Mouse (Mus musculus) lung, embryonic 16.5 days (tissue): ENCODE results near the gene Ank2. TPM values are rescaled to one million over a fixed set of nuclear protein-coding genes. Genes with fewer than 3 reads are reported as not detected.
"Not testable (repeated sequence)": the region's sequence is repeated elsewhere in the genome, so short reads cannot be mapped to it uniquely, and the experiment has no call there.

Experiments used
- ATAC-seq: fragments of 200-750 bp; cut with Nextera tagmentation; 2 replicates; pipeline ENCODE4 v1.8.0; 2017; ENCODE audit warnings: low read depth, mild to moderate bottlenecking, moderate library complexity
- H3K27ac ChIP-seq: fragments of 300-500 bp; sonication (generic); 2 replicates; pipeline ENCODE4 v1.5.1; 2014; ENCODE audit warnings: mild to moderate bottlenecking, control low read depth, low read length
- H3K27me3 ChIP-seq: fragments of 300-500 bp; sonication (generic); 2 replicates; pipeline ENCODE4 v1.6.1; 2014; ENCODE audit warnings: low read depth, low read length, mixed read lengths; ENCODE audit not compliant: control insufficient read depth, insufficient read depth
- H3K36me3 ChIP-seq: fragments of 300-500 bp; sonication (generic); 2 replicates; pipeline ENCODE4 v1.6.1; 2014; ENCODE audit warnings: low read length; ENCODE audit not compliant: control insufficient read depth, insufficient read depth
- H3K4me1 ChIP-seq: fragments of 300-500 bp; sonication (generic); replicated peaks from 2 replicates; pipeline ENCODE4 v1.6.1; 2014; ENCODE audit warnings: low read length, mixed read lengths; ENCODE audit not compliant: control insufficient read depth, insufficient read depth
- H3K4me2 ChIP-seq: fragments of 300-500 bp; sonication (generic); 2 replicates; pipeline ENCODE4 v1.6.1; 2014; ENCODE audit warnings: low read depth, low read length, control low read depth
- H3K4me3 ChIP-seq: fragments of 300-500 bp; sonication (generic); 2 replicates; pipeline ENCODE4 v1.5.1; 2014; ENCODE audit warnings: mild to moderate bottlenecking, low read length, control low read depth
- H3K9ac ChIP-seq: fragments of 300-500 bp; sonication (generic); 2 replicates; pipeline ENCODE4 v1.6.1; 2014; ENCODE audit warnings: low read length, control low read depth
- H3K9me3 ChIP-seq: fragments of 300-500 bp; sonication (generic); 2 replicates; pipeline ENCODE4 v1.6.1; 2016; ENCODE audit warnings: low read length; ENCODE audit not compliant: control insufficient read depth
- WGBS: fragments of 180-500 bp; shearing (Covaris S2); extraction: QIAGEN DNeasy Blood & Tissue Kit; methylation state at CpG from one replicate; pipeline ENCODE4 v1.1.7; 2014; 5-methylcytosine and 5-hydroxymethylcytosine counted together
- polyA plus RNA-seq: library from polyadenylated mRNA; unstranded; fragments of >200 nt; fragmentation: Nextera tagmentation; extraction: Ambion mirVana; gene quantifications from 2 replicates; pipeline ENCODE4 v1.2.1, GENCODE M21; 2015

The Ank2 gene
- polyA plus RNA-seq, 1 experiment from 2014 or later: 10.3 TPM

GRCm38 (mm10) chr3:127408684-127409550 is 90.2 kb downstream of the Ank2 start:
- H3K36me3 ChIP-seq: no peaks in the 10 kb centered on the region
- H3K4me3 ChIP-seq: peak overlapping the region; percentile 55
- H3K4me2 ChIP-seq: peak overlapping the region; percentile 90
- H3K27me3 ChIP-seq: no peaks in the 10 kb centered on the region
- H3K4me1 ChIP-seq: peaks cover 11% of the 10 kb centered on the region
- WGBS: 15% methylated on average over 23 of the region's 23 CpGs
- H3K27ac ChIP-seq: 0 out of 2 replicates have a peak overlapping the region, but pooled peaks have one; percentile 29
- peak; percentile 96 for ATAC-seq
- H3K9ac ChIP-seq: peak overlapping the region; percentile 69
- no peaks in the 10 kb centered on the region for H3K9me3 ChIP-seq

DNA sequence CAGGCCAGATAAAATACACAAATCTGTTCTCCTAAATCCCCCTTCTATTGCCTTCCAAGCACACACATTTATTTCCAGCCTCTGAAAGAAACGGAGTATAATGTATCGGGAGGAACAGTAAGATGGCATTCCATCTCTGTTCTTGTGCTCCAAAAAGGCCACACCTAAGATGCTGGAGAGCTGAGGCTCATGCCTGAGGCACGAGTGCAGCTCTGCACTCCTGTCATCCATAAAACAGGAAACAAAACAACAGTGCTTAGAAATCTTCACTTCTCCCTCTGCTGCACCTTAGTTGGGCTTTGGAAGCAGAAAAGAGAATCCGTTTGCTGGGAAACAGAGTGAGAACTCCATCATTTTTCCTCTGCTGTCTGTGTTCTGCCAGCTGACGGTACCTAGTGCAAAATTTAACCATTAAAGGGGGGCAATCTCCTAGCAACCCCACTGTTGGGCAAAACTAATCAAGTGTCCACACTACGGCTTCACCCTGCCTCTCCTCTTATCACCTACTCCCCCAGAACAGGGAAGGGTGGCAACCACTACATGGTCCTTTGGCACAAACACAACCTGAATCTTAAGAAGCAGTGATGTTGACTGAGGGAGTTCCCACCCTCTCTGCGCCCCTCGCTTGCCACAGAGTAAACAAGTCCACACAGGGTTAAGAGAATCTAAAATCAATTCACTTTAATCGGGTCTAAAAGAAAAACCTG is 91.1 kb downstream of the Ank2 start:
- WGBS: 7% methylated on average over 9 of the region's 9 CpGs
- peaks cover 11% of the 10 kb centered on the region for H3K4me1 ChIP-seq
- peak overlapping the region; percentile 90 for H3K4me2 ChIP-seq
- no peaks in the 10 kb centered on the region for H3K27me3 ChIP-seq
- peak overlapping the region; percentile 69 for H3K9ac ChIP-seq
- H3K36me3 ChIP-seq: no peaks in the 10 kb centered on the region
- no peak overlapping the region for H3K27ac ChIP-seq
- no peaks in the 10 kb centered on the region for H3K9me3 ChIP-seq
- ATAC-seq: 0 out of 2 replicates have a peak, but pooled peaks have one; percentile 23
- H3K4me3 ChIP-seq: peak overlapping the region; percentile 55

DNA sequence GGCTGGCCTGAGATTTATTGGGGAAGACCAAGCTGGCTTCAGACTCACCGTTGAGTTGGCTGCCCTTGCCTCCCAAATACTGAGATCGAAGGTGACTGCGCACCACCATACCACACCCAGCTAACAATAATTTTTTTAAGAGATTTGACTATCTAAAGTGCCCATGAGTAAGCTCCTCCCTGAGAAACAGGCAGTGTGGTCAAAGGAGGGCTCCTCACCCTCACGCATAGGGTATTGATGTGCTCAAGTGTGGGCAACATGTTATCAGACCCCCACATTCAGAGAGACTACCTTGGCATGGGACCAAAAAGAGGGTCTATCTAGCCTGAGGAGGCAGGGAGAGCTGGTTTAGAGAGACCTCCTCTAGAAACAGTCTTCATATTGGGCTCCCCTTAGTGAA is 92.3 kb downstream of the Ank2 start:
- Histone ChIP-seq H3K27ac (no peak overlapping the region), H3K9me3 (no peaks in the 10 kb centered on the region), H3K4me2 (no peak overlapping the region), H3K36me3 (no peaks in the 10 kb centered on the region), H3K4me3 (no peak overlapping the region), H3K27me3 (no peaks in the 10 kb centered on the region), H3K9ac (no peak overlapping the region), H3K4me1 (peaks cover 11% of the 10 kb centered on the region)
- no peak for ATAC-seq
- WGBS: 93% methylated on average over 4 of the region's 4 CpGs

DNA sequence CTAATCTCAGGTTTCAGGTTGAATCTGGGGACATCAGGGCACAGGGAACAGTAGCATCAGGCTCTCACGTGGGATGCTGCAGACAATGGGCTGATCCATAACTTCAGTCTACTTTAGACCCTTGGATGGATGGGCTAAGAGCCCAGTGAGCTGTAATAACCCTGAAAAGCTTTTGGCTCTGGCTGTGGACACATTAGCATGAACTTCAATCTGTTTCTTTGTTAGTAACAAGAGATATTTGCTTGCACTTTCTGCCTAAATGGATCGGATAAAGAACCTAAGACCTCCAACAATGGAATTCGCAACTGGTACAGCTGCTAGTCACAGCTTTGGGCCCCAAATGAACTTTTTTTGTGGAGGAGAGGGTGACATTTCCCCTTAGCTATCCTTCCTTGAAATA is 94.8 kb downstream of the Ank2 start:
- WGBS: 52% methylated on average over 3 of the region's 3 CpGs
- Histone ChIP-seq H3K9me3 (no peaks in the 10 kb centered on the region), H3K4me3 (no peak overlapping the region), H3K36me3 (no peaks in the 10 kb centered on the region), H3K27me3 (no peaks in the 10 kb centered on the region), H3K27ac (no peak overlapping the region), H3K4me1 (peaks cover 11% of the 10 kb centered on the region), H3K9ac (no peak overlapping the region), H3K4me2 (no peak overlapping the region)
- ATAC-seq: no peak

DNA sequence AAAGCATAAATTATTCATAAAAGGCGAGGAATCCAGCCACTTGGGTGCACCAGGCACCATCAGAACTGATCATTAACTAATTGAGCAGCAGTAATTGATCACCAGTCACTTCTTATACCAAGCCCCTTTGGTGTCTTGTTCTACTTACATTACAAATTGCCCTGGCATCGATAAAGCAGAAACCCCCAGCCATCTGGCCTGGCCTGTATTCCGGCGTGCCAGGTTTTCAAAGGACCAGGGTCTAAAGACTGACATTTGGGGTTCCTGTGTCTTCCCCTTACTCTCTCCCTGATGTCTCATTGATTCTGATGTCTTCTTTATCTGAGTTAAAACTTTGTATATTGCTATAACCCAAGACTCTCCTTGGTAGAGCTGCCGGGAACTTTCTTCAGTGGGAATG is 98.2 kb downstream of the Ank2 start:
- Histone ChIP-seq H3K4me3 (no peak overlapping the region), H3K27me3 (no peaks in the 10 kb centered on the region), H3K27ac (no peak overlapping the region), H3K4me2 (no peak overlapping the region), H3K36me3 (no peaks in the 10 kb centered on the region), H3K9me3 (no peaks in the 10 kb centered on the region), H3K4me1 (no peaks in the 10 kb centered on the region), H3K9ac (no peak overlapping the region)
- no peak for ATAC-seq
- WGBS: 89% methylated on average over 5 of the region's 5 CpGs

DNA sequence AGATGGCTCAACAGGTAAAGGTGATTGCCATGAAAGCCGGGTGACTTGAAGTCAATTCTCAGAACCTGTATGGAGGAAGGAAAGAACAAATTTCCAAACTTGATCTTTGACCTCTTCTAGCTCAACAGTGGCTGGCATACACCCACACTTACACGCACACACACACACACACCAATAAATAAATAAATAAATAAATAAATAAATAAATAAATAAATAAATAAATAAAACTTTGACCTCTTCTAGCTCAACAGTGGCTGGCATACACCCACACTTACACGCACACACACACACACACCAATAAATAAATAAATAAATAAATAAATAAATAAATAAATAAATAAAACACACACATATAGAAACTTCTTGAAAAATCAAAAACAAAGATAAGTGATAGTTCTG is 98.7 kb downstream of the Ank2 start:
- not testable (repeated sequence) for H3K36me3 ChIP-seq, H3K27ac ChIP-seq, H3K4me1 ChIP-seq, H3K9ac ChIP-seq, ATAC-seq, H3K9me3 ChIP-seq, H3K4me2 ChIP-seq, H3K4me3 ChIP-seq, H3K27me3 ChIP-seq
- 92% methylated on average over 3 of the region's 3 CpGs for WGBS

GRCm38 (mm10) chr3:127397774-127398173 is 101.4 kb downstream of the Ank2 start:
- no peak for ATAC-seq
- WGBS: 90% methylated on average over 9 of the region's 9 CpGs

DNA sequence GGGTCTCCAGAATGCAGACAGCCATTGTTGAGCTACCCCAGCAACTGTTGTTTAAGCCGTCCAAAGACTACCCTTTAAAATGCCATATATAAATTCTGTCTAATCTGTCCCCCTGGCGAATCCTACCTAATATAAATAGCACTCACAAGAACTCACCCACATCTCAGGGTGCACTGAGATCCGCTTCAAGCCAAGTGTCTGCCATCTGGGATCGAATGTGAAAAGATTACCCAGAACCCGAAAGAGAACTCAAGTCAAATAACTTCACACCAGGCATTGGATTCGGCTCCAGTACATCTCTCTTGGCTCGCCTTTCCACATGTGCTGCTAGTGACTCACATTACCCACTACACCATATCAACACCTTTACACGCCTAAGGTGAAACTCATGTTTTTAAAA is 103.9 kb downstream of the Ank2 start:
- H3K9me3 ChIP-seq: no peaks in the 10 kb centered on the region
- H3K4me1 ChIP-seq: no peaks in the 10 kb centered on the region
- no peak overlapping the region for H3K9ac ChIP-seq
- ATAC-seq: no peak
- no peak overlapping the region for H3K4me2 ChIP-seq
- no peak overlapping the region for H3K4me3 ChIP-seq
- H3K36me3 ChIP-seq: no peaks in the 10 kb centered on the region
- no peak overlapping the region for H3K27ac ChIP-seq
- no peaks in the 10 kb centered on the region for H3K27me3 ChIP-seq
- 85% methylated on average over 8 of the region's 8 CpGs for WGBS

More at GRCm38 (mm10) chr3:127397774-127398173, 101.4 kb downstream of the Ank2 start:
- no peak overlapping the region for H3K4me2 ChIP-seq
- H3K27me3 ChIP-seq: no peaks in the 10 kb centered on the region
- no peak overlapping the region for H3K9ac ChIP-seq
- H3K36me3 ChIP-seq: no peaks in the 10 kb centered on the region
- no peaks in the 10 kb centered on the region for H3K4me1 ChIP-seq
- H3K27ac ChIP-seq: no peak overlapping the region
- no peak overlapping the region for H3K4me3 ChIP-seq
- H3K9me3 ChIP-seq: no peaks in the 10 kb centered on the region

DNA sequence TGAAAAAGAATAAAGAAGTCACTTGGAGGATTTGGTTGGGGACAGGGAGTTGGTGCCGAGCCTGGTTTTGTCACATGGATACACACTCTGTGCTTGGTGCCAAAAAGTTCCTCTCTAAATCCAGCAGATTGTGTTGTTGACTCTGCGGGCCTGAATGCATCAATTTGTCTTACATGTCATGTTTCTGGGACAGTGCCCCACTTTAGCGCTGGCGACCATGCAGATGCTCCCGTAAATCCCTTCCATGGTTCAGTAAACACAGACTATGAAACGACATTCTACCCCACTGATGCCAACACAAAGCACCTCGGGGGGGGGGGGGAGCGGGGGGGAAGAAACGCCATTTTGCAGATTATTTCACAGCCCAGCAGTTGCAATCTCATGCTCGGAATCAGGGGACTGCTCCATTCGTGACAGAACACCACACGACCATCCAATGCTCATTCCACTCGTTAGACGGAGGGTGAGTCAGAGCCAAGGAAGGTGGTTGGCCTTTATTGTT is 112.1 kb downstream of the Ank2 start:
- Histone ChIP-seq H3K9ac (no peak overlapping the region), H3K9me3 (no peaks in the 10 kb centered on the region), H3K4me2 (no peak overlapping the region), H3K4me1 (no peaks in the 10 kb centered on the region), H3K27me3 (no peaks in the 10 kb centered on the region), H3K36me3 (no peaks in the 10 kb centered on the region), H3K27ac (no peak overlapping the region), H3K4me3 (no peak overlapping the region)
- WGBS: 84% methylated on average over 14 of the region's 14 CpGs
- ATAC-seq: no peak
